Mouse (Mus musculus): ENCODE data around the gene Gm13539. TPM values are rescaled to one million over a fixed set of nuclear protein-coding genes. Genes with fewer than 3 reads are reported as not detected.

Gm13539 gene
- polyA plus RNA-seq, 1 experiment from 2014 or later = not detected

Other genes starting within 250 kb of the Gm13539 start
- 28.0 and 31.0 TPM in 2 replicates for gene Traf2, start 235.3 kb upstream of the Gm13539 start, polyA plus RNA-seq (2014; fragmentation: Nextera tagmentation; extraction: Ambion mirVana)
- 367 and 380 TPM in 2 replicates for gene Edf1, start 224.4 kb upstream of the Gm13539 start, polyA plus RNA-seq (2014; fragmentation: Nextera tagmentation; extraction: Ambion mirVana)
- gene Mamdc4, start 207.4 kb upstream of the Gm13539 start, polyA plus RNA-seq (2014; fragmentation: Nextera tagmentation; extraction: Ambion mirVana) = 1.3 and 1.8 TPM in 2 replicates
- 112 and 116 TPM in 2 replicates for gene Phpt1, start 207.0 kb upstream of the Gm13539 start, polyA plus RNA-seq (2014; fragmentation: Nextera tagmentation; extraction: Ambion mirVana)
- gene Ajm1, start 200.5 kb upstream of the Gm13539 start, polyA plus RNA-seq (2014; fragmentation: Nextera tagmentation; extraction: Ambion mirVana) = 0.21 TPM in 1 of 2 replicates, not detected in the other
- 59.3 and 67.7 TPM in 2 replicates for gene Rabl6, start 173.7 kb upstream of the Gm13539 start, polyA plus RNA-seq (2014; fragmentation: Nextera tagmentation; extraction: Ambion mirVana)
- 0.08 and 0.12 TPM in 2 replicates for gene Ccdc183, start 164.6 kb upstream of the Gm13539 start, polyA plus RNA-seq (2014; fragmentation: Nextera tagmentation; extraction: Ambion mirVana)
- 12.1 and 13.4 TPM in 2 replicates for gene Tmem141, start 160.3 kb upstream of the Gm13539 start, polyA plus RNA-seq (2014; fragmentation: Nextera tagmentation; extraction: Ambion mirVana)
- gene Fcna, start 154.2 kb upstream of the Gm13539 start, polyA plus RNA-seq (2014; fragmentation: Nextera tagmentation; extraction: Ambion mirVana) = 31.1 and 33.4 TPM in 2 replicates
- not detected in 2 replicates for gene Lcn8, start 129.1 kb upstream of the Gm13539 start, polyA plus RNA-seq (2014; fragmentation: Nextera tagmentation; extraction: Ambion mirVana)
- not detected in 2 replicates for gene Lcn5, start 124.3 kb upstream of the Gm13539 start, polyA plus RNA-seq (2014; fragmentation: Nextera tagmentation; extraction: Ambion mirVana)
- gene Lcn6, start 105.5 kb upstream of the Gm13539 start, polyA plus RNA-seq (2014; fragmentation: Nextera tagmentation; extraction: Ambion mirVana) = not detected in 2 replicates
- not detected in 2 replicates for gene Lcn10, start 99.5 kb upstream of the Gm13539 start, polyA plus RNA-seq (2014; fragmentation: Nextera tagmentation; extraction: Ambion mirVana)
- gene Obp2a, start 82.2 kb upstream of the Gm13539 start, polyA plus RNA-seq (2014; fragmentation: Nextera tagmentation; extraction: Ambion mirVana) = not detected in 2 replicates
- gene Bmyc, start 75.5 kb upstream of the Gm13539 start, polyA plus RNA-seq (2014; fragmentation: Nextera tagmentation; extraction: Ambion mirVana) = 35.6 and 37.8 TPM in 2 replicates
- not detected in 2 replicates for gene Obp2b, start 45.2 kb upstream of the Gm13539 start, polyA plus RNA-seq (2014; fragmentation: Nextera tagmentation; extraction: Ambion mirVana)
- gene Lcn3, start 16.7 kb upstream of the Gm13539 start, polyA plus RNA-seq (2014; fragmentation: Nextera tagmentation; extraction: Ambion mirVana) = not detected in 2 replicates
- not detected in 2 replicates for gene Lcn11, start 5.2 kb upstream of the Gm13539 start, polyA plus RNA-seq (2014; fragmentation: Nextera tagmentation; extraction: Ambion mirVana)
- gene Glt6d1, start 33.6 kb downstream of the Gm13539 start, polyA plus RNA-seq (2014; fragmentation: Nextera tagmentation; extraction: Ambion mirVana) = not detected in 2 replicates
- not detected in 2 replicates for gene Lcn9, start 40.9 kb downstream of the Gm13539 start, polyA plus RNA-seq (2014; fragmentation: Nextera tagmentation; extraction: Ambion mirVana)
- gene Sohlh1, start 65.0 kb downstream of the Gm13539 start, polyA plus RNA-seq (2014; fragmentation: Nextera tagmentation; extraction: Ambion mirVana) = not detected in 2 replicates
- gene Kcnt1, start 81.5 kb downstream of the Gm13539 start, polyA plus RNA-seq (2014; fragmentation: Nextera tagmentation; extraction: Ambion mirVana) = 0.33 TPM in 1 of 2 replicates, not detected in the other
- 14.2 and 14.5 TPM in 2 replicates for gene Camsap1, start 201.0 kb downstream of the Gm13539 start, polyA plus RNA-seq (2014; fragmentation: Nextera tagmentation; extraction: Ambion mirVana)
- 290 and 303 TPM in 2 replicates for gene Ubac1, start 239.5 kb downstream of the Gm13539 start, polyA plus RNA-seq (2014; fragmentation: Nextera tagmentation; extraction: Ambion mirVana)

Data from liver, embryonic 11.5 days (tissue).